Mouse (Mus musculus): ENCODE data around the gene Cpne6.

DNA sequence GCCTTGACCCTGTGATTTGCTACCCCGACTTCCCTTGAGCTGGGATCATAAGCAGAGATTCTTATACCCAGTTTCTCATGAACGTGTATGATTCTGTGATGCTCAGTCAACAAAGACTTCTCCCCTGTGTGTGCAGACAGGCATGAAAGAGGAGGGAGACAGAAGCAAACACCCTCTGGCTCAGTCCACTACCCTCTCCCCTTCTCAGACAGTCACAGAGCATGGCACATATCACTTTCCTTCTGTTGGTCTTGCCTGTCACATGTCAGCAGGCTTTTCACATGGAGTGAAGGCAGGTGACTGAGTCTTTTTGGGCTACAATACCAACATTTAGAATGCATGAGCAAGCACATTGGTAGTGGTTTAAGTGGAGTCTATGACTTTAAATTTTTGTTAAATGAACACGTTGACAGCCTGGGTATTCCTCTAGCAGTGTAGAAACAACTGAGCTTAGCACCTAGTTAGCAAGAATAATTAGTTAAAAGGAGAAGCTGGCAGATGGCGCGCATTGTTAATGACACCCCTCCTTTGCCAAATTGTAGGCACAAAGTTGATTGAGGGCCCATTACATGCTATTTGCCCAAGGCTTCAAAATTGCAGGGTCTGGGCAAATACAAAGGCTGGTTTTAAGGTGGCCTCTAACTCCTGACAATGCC lies 25.7 kb upstream of the Cpne6 start:
- TF ChIP-seq RCOR1 (conservative IDR thresholded peaks at IDR 0.05; ENCODE audit: low read depth, low read length) (no peak), ZC3H11A (IDR thresholded peaks at IDR 0.05; ENCODE audit: low read depth, low read length) (no peak)
